Mouse (Mus musculus) hematopoietic stem cell, adult 5-6 weeks (primary cell): ENCODE results near the gene Cxcl9. TPM values are rescaled to one million over a fixed set of nuclear protein-coding genes. Genes with fewer than 3 reads are reported as not detected.
A peak's percentile ranks its signal among the peaks of the same experiment; 100 is the strongest.

ENCODE experiments used
- ATAC-seq, 2 experiments: fragments of 125-278 bp in 1 of 2; replicated peaks in 1 of 2; 2 replicates each; pipeline ENCODE4 v1.8.0; 2016 to 2017; ENCODE audit warnings: inconsistent platforms in 2 of 2, mild to moderate bottlenecking in 2 of 2, moderate number of reproducible peaks in 2 of 2, low read depth in 1 of 2, moderate TSS enrichment in 1 of 2; ENCODE audit not compliant: low FRiP score in 2 of 2, poor library complexity in 2 of 2, severe bottlenecking in 2 of 2, insufficient read depth in 1 of 2, low TSS enrichment in 1 of 2
- total RNA-seq: library from RNA; stranded (forward); fragments of 172-1452, 232-1000 nt; gene quantifications from 2 replicates; pipeline ENCODE4 v1.2.3, GENCODE M21; 2017

The Cxcl9 gene
- 0.65 and 0.69 TPM in 2 replicates for total RNA-seq

GRCm38 (mm10) chr5:92327929-92328328 lies at the start of gene Cxcl9:
Gene Cxcl9, minus strand, starts transcription at chr5:92328079.
- no peak for ATAC-seq

GRCm38 (mm10) chr5:92376795-92377405 lies 49.0 kb upstream of the Cxcl9 start:
- no peak for ATAC-seq

- peak; percentile 82 to 86 for ATAC-seq
These were observed 47.5 kb upstream of the Cxcl9 start for GRCm38 (mm10) chr5:92375368-92375767.

- ATAC-seq, result peak; percentile 65 to 69
These were observed 46.9 kb upstream of the Cxcl9 start for GRCm38 (mm10) chr5:92374721-92375142.

GRCm38 (mm10) chr5:92372605-92373004 lies 44.7 kb upstream of the Cxcl9 start:
- no peak for ATAC-seq

- ATAC-seq, result no peak
These were observed 43.6 kb upstream of the Cxcl9 start for GRCm38 (mm10) chr5:92371361-92371976.

- no peak for ATAC-seq
These were observed 43.0 kb upstream of the Cxcl9 start for GRCm38 (mm10) chr5:92370891-92371290.

GRCm38 (mm10) chr5:92370392-92370791 lies 42.5 kb upstream of the Cxcl9 start:
- ATAC-seq, result no peak

GRCm38 (mm10) chr5:92369151-92369994 lies 41.5 kb upstream of the Cxcl9 start:
- no peak; a peak in 1 of 4 replicates for ATAC-seq

GRCm38 (mm10) chr5:92368392-92368791 lies 40.5 kb upstream of the Cxcl9 start:
- peak; percentile 9 to 37; a peak in 1 of 4 replicates for ATAC-seq

- ATAC-seq, result no peak
These were observed 38.7 kb upstream of the Cxcl9 start for GRCm38 (mm10) chr5:92366565-92366964.

- no peak for ATAC-seq
These were observed 37.3 kb upstream of the Cxcl9 start for GRCm38 (mm10) chr5:92365146-92365705.

GRCm38 (mm10) chr5:92364011-92364410 lies 36.1 kb upstream of the Cxcl9 start:
- ATAC-seq, result no peak

GRCm38 (mm10) chr5:92363179-92363578 lies 35.3 kb upstream of the Cxcl9 start:
- no peak; a peak in 1 of 4 replicates for ATAC-seq

- ATAC-seq, result no peak
These were observed 31.0 kb upstream of the Cxcl9 start for GRCm38 (mm10) chr5:92358767-92359455.

- peak; percentile 33 to 58; a peak in 3 of 4 replicates for ATAC-seq
These were observed 30.2 kb upstream of the Cxcl9 start for GRCm38 (mm10) chr5:92358033-92358432.

- ATAC-seq, result peak; percentile 74 to 75
These were observed 25.6 kb upstream of the Cxcl9 start for GRCm38 (mm10) chr5:92353517-92353916.
